Mouse (Mus musculus): ENCODE measurements around the gene Rbfox2.

Gene Rbfox2

GRCm38 (mm10) chr15:77329681-77330180 lies 22.9 kb upstream of the Rbfox2 start:
- DNase-seq: no peak

GRCm38 (mm10) chr15:77326361-77326760 lies 19.6 kb upstream of the Rbfox2 start:
- no peak for DNase-seq

DNA sequence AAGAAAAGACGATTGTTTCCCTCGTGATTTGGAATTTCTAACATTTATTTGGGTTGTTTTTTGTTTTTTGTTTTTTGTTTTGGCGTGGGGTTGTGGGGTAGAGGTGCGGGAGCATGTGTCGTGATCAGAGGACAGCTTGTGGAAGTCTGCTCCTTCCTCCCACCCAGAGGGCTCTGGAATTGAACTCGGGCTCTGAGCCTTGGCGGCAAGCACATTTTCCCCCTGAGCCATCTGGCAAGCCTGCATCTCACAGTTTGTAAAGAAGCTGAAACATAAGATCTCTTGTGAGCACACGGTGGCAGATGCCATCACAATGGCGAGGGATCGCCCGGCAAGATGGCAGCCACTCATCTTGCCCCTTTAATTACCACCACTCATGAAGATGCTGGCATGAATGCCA lies 17.6 kb upstream of the Rbfox2 start:
- no peak for DNase-seq

DNA sequence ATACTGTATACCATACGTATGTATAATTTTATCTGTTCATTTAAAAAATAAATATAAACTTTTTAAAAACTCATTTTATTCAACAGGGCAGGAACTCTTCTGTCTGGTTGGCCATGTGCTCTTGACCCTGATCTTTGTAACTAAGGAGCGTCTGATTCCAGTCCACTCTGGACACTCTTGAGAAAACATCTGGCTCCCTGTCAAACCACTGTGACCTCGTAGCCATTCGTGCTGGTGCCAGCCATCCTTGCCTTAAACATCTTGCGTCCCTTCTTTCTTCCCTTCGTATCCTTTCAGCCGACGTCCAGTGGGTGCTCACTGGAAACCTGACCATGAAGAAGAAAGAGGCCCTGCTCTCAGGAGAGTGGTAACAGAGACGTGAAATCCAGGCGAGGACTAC lies 16.4 kb upstream of the Rbfox2 start:
- DNase-seq: no peak

GRCm38 (mm10) chr15:77313701-77314100 lies 6.9 kb upstream of the Rbfox2 start:
- DNase-seq: no peak

DNA sequence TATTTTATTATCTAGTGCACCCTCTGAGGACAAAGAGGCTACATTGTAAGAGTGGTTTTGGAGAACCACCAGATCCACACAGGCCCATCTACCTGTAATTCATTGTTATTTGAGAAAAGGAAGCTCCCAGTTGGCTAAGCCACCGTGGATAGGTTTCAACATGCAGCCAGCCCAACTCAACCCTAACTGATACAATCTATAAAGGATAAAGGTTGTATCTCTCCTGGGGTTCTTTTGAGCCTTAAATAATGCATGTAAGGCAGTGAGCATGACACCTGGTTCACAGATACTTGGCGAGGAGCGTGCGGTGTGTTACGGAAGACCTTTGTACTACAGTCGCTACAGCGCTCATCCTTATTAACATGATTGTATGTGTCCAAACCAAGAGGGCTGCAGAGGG lies 6.0 kb upstream of the Rbfox2 start:
- no peak for DNase-seq

GRCm38 (mm10) chr15:77307767-77308495 lies 1.1 kb upstream of the Rbfox2 start:
- no peak for DNase-seq

DNA sequence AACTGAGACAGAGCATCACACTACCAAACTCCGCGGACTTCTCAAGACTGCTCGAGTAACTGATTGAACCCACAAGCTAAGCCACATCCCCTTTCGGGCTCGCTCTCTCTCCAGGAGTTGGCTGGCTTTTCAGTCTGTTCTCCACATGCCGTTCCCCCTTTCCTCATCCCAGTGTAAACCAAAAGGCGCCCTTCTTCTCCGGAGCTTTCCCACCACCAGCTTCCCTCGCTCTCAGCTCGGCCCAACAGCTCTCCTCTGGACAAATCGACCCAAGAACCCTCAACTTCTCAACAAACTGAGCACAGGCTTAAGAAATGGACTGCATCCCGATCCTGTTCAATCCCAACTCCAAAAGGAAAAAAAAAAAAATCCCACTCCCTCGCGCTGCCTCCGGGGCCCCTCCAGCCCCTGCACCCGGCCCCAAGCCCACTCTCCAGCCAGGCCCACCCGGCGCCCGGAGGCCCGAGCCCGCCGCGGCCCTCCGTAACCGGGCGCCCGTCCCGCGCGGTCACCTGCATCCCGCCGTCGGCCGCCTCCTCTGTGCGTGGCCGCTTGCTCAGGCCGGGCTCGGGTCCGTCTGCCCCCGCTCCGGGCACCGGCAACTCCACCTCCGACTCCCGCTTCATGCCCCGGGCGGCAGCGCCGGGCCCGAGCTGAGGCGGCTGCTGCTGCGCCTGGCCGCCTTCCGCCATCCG lies 805 bp downstream of the Rbfox2 start:
- peak; percentile 56 for DNase-seq

DNA sequence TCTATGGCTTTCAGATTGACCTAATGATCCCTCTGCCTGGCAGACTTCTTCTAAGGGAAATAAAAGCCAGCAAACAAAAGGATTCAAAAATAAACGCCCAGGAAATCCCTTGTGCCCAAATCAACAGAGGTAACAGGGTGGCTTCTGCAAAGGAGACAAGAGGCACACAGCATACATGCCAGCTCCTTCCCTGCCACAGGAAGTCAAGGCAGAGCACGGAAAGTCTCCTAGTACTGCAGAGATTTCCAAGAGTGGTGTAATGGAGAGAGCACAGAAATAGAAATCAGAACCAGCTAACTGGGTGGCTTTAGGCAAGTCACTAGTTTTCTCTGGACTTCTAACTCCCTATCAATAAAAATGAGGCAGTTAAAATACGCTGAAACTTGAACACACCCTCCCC lies 1.8 kb downstream of the Rbfox2 start:
- DNase-seq: no peak

DNA sequence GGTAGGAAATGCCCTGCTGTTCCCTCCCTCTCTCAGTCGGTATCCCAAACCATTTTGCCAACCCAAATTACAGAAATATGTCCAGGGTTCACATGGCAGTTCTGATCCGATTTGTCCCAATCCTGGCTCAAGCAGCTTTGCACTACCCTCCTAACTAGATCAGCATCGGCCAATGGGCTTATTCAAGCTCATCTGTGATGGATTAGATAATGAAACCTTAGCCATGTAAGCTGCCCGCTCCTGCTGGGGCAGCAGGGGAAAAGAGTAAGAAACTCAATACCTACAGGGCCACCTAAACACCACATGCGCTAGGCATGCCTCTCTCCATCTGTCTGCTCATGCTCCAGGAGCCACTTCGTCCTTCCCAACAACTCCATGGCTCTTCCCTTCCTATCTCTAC lies 5.7 kb downstream of the Rbfox2 start:
- DNase-seq: no peak

- no peak for DNase-seq
Measured at GRCm38 (mm10) chr15:77298564-77298963, 8.2 kb downstream of the Rbfox2 start.

- DNase-seq: no peak
Measured at GRCm38 (mm10) chr15:77296635-77297034, 10.2 kb downstream of the Rbfox2 start.

- no peak for DNase-seq
Measured at GRCm38 (mm10) chr15:77293493-77293892, 13.3 kb downstream of the Rbfox2 start.

- DNase-seq: no peak
Measured at GRCm38 (mm10) chr15:77292381-77292780, 14.4 kb downstream of the Rbfox2 start.

- DNase-seq: peak; percentile 19
Measured at GRCm38 (mm10) chr15:77291471-77291870, 15.3 kb downstream of the Rbfox2 start.

GRCm38 (mm10) chr15:77290352-77290751 lies 16.5 kb downstream of the Rbfox2 start:
- DNase-seq: no peak

DNA sequence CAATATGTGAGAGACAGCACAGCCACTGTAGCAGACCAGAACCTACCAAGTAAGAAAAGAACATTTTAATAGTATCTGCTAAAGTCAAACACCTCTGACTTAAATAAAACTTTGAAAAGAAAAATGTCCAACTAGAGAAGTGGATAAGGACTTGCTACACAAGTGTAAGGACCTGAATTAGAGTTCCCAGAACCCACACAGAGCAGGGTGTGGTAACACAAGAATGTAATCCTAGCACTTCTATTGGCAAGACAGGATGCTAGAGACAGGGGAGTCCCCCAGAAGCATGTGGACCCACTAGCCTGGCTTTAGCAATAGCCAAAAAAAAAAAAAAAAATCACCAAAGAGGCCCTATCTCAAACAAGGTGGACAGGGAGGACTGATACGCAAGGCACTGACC lies 26.7 kb downstream of the Rbfox2 start:
- DNase-seq: no peak

- no peak for DNase-seq
Measured at GRCm38 (mm10) chr15:77278825-77279224, 28.0 kb downstream of the Rbfox2 start.

DNA sequence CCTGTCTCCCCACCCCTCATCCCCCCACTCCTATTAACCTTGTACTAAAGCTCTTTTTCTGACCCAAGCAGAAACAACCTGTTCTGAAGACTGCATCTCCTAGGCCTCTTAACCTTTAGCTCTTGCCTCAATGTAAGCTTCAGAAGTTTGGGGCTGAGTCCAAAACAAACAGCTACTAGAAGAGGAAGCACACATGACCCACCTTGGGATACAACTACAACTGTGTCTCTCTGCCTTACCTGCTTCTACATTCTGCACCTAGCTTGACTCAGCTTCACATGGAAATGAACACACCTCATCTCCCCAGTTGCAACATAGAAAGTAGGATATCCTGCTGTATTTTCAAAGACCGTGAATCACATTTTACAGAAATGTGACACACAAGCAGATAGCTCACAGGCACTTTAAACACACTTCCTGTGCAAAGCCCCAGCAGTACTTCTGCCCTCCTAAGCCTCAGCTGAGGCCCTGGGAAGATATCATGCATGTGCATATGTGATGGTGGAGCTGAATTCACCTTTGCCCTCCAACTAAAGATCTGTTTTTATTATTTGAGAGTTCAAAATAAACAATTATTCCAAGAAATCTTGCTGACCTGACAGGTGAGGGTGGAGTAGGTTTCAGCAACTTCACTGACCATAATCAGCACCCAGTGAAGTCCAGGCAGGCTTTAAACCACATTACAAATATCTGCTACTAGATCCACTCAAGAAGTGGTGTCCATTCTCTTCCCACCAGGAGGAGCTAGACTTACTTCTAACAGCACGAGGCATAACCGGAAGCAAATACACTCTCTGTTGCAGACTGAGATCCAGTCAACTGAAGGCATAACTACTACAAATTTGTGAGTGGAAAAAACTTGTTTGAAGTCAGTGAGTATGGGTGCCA lies 29.7 kb downstream of the Rbfox2 start:
- no peak for DNase-seq

GRCm38 (mm10) chr15:77276300-77276699 lies 30.5 kb downstream of the Rbfox2 start:
- DNase-seq: no peak

DNA sequence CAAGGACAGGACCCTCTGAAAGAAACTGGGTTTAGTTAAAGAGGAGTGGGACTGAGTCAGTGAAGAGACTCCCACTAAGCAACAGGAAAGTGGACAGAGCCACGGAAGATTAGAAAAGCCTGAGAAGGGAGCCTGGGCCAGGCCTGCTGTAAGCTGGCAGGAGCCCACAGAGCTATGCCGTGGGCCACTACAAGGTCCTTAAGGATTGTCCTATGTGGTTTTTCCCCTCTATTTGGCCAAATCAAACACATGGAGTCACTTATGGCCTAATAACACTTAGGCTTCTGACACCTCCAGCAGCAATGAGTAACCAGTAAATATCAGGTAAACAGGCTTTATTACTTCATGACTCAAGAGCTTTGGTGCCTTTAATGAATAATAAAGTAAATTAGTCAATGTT lies 31.2 kb downstream of the Rbfox2 start:
- DNase-seq: no peak

DNA sequence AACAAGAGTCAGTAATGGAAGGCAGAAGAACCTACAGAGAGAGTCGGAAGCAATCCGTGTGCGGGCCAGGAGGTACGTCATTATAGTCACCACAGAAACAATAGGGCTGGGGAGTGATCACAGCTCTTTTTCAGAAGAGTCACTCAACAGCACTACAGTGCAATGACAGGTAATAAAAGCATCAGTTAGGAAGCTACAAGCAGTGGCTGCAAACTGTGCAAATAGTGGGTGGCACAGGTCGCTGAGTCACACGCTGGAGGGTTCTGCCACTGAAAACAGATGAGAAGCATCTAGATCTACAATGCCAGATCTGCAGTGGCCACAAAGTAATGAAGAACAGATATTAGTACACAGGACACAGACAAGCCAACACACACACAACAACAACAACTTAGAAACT lies 32.9 kb downstream of the Rbfox2 start:
- DNase-seq: no peak

- DNase-seq: no peak
Measured at GRCm38 (mm10) chr15:77271285-77271684, 35.5 kb downstream of the Rbfox2 start.
